Mouse (Mus musculus): ENCODE measurements around the gene Capn2. TPM values are rescaled to one million over a fixed set of nuclear protein-coding genes. Genes with fewer than 3 reads are reported as not detected.

Capn2 gene
- total RNA-seq, 2 experiments from 2014 or later, result 58.7 to 79.0 TPM

GRCm38 (mm10) chr1:182527921-182528858 lies 10.8 kb upstream of the Capn2 start:
- peak in 1 of 2 experiments; percentile 44 for DNase-seq
- intact Hi-C loops (cut with DNase I), result no loop called here

DNA sequence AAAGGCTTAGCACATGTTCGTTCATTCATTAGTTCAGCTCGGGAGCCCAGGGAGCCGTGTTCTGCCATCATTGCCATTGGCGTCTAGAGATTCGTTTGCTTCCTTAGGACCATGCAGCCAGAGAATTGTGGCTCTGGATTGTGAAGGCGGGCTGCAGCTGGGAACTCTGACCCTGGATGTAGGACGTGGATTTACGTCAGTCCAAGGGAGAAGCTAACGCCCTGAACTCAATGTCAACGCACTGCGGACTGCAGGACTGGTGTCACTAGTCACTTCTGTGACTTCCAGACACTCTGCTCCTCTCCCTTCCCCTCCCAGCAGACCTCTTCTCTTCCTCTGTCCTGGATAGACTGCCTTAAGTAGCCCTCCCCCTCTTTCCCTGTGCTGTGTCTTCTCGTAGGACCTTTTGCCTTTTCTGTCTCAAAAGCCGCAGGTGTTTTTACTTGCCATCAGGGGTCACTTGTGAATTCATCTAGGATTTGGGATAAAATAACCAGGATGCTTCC lies 9.9 kb upstream of the Capn2 start:
- no peak for DNase-seq
- intact Hi-C loops (cut with DNase I), result no loop called here

DNA sequence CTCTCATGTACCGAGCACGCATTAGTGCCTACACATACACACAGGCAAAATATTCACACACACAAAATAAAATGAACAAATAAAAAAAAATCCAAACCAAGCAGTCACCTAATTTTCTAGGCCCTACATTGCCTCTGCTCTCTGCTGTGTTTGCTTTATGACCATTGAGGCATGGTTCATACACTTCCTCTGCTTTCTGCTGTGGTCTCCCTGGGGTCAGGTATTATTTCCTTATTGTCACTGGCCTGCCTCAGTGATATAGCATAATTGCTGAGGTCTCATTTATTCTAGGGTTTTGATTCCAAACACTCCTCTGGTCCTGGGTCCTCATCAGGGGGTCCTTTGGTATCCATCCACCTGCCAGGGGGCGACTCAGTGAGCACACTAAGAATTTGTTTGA lies 8.2 kb upstream of the Capn2 start:
- no peak for DNase-seq
- intact Hi-C loops (cut with DNase I), result no loop called here

GRCm38 (mm10) chr1:182523692-182524091 lies 6.3 kb upstream of the Capn2 start:
- no peak for DNase-seq
- intact Hi-C loops (cut with DNase I), result no loop called here

DNA sequence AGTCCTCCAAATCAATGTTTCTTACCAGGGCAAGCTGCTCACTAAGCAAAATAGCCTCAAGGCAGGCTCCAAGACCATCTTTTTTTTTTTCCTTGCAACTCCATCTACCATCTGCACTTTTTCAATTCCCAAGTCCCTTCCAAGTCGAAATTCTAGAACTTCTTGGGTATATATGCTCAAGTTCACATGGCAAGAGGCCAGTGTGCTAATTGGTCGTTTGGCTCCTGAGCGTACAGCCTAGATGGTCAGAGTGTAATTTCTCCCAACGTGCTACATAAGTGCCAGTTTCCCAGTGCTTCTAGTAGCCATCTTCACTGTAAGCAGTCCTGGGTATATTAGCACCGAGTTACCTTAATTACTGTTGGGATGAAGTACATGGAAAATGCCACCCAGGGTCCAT lies 5.6 kb upstream of the Capn2 start:
- intact Hi-C loops (cut with DNase I), result no loop called here
- no peak for DNase-seq

DNA sequence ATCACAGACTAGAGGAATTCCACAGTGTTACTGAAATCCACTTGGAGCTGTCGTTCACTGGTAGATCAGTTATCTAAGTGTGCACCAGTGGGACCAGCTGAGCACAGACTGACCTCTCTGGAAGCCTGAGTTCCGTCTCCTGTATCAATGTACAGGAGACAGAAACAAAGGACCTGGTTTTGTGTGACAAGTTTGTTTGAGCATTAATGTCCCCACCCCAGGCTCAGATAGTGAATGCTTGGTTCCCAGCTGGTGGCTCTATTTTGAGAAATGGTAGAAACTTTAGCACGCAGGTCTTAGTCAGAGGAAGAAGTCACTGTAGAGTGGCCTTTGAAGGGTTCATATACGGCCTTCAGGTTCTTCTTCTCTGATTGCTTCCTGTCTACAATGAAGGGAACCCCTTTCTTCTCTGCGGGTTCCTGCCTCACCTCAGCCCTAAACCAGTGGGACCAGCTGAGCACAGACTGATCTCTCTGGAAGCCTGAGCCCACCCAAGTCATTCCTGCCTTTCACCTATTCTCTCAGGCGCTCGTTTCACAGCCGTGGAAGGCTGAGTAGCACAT lies 3.6 kb upstream of the Capn2 start:
- intact Hi-C loops (cut with DNase I), result no loop called here

DNA sequence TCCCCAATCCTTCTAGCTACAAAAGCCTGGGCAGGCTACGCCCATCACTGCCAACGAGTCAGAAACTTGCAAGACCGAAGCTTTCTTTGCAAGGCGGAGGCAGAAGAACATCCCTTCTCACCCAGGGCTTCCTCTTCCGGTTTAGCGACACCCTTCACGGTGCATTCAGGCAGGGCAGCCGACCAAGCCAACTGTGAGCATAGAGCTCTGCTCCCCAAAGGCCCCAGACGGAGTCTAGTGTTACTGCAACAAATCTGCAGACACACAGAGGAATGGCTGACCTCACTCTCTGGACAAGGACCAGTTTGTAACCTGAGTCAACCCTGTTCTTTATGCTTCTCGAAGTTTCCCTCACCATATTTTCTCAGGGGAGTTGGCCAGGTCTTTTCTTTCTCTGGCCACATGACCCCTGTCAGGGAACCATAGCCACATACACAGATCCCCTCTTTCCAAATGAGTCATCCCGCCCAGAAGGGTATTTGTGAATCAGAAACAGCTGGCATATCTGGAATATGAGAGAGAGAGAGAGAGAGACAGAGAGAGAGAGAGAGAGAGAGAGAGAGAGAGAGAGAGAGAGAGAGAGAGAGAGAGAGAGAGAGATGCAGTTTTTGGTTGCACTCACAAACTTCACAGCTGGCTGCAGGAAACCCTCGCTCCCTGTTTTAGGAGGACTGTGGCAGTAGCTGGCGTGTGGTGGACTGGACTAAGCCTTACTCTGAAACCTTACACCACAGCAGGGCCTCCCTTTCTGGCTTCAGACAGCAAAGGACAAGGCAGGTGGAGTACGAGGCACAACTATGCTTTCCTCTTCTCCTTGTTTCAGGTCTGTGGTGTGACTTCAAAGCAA lies 2.9 kb upstream of the Capn2 start:
- peak; percentile 69 for DNase-seq
- intact Hi-C loops (cut with DNase I), result no loop called here

More for the DNA sequence above, 3.6 kb upstream of the Capn2 start:
- no peak for DNase-seq

DNA sequence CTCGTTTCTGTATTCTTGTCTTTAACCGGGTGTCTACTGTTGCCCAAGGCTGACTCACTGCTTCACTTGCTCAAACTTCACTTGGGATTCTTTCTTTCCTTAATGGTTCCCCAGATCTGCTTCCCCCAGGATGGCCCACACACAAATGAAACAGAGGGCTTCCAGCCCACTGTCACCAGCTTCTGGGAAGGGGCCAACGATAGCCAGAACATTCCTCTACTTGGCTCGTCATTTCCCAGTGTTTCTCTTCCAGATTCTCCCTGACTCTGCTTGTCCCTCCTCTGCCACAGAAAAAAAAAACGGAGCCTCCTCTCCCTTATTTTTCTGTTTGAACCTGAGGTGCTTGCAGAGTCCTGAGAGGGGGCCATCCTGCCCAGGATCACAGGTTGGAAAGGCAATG lies 1.9 kb upstream of the Capn2 start:
- intact Hi-C loops (cut with DNase I), result no loop called here
- no peak for DNase-seq

DNA sequence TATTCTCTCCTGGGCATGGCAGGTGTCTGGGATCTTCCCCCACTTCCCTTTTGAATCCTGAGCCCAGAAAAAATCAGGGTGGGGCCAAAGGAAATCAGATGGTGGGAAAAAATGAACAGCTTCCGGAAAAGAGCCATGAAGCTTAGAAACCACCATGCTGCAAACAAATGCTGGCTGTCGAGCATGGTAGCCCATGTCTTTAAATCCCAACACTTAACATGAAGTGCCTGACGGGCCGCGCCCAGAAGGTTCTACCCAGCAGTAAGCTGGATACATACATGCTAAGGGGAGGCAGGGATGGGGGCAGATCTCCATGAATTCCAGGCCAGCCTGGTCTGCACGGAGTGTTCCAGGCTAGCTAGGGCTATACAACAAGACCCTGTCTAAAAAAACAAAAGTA lies 1.4 kb upstream of the Capn2 start:
- DNase-seq, result no peak
- intact Hi-C loops (cut with DNase I), result no loop called here

- intact Hi-C loops (cut with DNase I), result no loop called here
Measured at GRCm38 (mm10) chr1:182518143-182518680, 804 bp upstream of the Capn2 start.

GRCm38 (mm10) chr1:182517677-182518011 lies 236 bp upstream of the Capn2 start:
- no peak for DNase-seq
- intact Hi-C loops (cut with DNase I), result loop anchor here (1.0 kb wide), 1 partner anchor 28 kb away; no protein-coding TSS in a partner anchor

More at GRCm38 (mm10) chr1:182518143-182518680, 804 bp upstream of the Capn2 start:
- DNase-seq, result no peak

DNA sequence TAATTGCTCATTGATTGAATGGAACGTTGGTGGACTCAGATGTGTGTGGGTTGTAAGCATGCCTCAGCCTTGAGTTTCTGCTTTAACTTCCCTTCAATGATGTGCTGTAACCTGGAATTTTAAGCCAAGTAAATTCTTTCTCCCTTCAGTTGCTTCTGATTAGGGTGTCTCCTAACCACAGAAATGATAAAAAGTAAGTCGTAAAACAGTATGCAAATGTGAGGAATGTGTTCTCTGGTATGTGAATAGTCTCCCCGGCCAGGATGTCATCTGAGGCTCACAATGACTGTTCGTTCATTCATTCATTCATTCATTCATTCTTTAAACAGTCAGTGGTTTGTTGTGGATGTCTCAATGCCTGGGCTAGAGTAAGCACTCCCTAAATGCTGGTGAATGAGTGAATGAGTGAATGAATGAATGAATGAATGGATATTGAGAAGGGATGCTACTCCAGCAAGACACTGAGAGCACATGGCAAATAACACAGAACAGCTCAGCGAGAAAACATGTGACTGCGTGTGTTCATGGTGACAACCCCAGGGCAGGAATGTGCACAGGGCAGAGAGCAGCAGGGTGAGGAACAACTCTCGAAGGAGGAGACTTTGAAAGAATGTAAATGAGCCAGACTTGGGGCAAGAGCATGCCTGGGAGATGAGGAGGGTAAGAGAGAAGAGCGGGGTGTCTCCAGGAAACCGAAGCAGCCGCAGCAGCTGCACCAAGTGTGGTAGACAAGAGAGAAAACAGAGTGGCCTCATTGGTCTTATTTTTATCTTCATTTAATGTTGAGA lies 2.4 kb downstream of the Capn2 start:
- intact Hi-C loops (cut with DNase I), result no loop called here
- DNase-seq, result no peak

DNA sequence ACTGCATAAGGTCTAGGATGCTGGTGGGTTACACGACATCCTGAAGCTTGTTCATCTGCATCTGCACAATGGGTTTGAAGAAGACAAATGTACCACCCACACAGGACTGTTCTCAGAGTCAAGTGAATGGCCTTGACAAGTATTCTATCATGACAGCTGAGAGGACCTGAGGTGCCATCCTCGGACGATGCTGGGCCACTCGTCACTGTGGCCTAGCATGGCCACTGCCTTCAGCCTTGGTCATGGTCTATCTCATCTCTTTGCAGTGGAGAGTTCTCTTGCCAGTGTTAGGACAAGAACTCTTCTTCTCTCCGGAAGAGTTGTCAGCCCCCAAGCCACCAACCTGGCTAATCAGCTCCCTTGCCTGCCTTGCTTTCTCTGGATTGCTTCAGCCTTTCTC lies 3.7 kb downstream of the Capn2 start:
- no peak for DNase-seq
- intact Hi-C loops (cut with DNase I), result no loop called here

GRCm38 (mm10) chr1:182512901-182513410 lies 4.5 kb downstream of the Capn2 start:
- intact Hi-C loops (cut with DNase I), result no loop called here
- no peak for DNase-seq

DNA sequence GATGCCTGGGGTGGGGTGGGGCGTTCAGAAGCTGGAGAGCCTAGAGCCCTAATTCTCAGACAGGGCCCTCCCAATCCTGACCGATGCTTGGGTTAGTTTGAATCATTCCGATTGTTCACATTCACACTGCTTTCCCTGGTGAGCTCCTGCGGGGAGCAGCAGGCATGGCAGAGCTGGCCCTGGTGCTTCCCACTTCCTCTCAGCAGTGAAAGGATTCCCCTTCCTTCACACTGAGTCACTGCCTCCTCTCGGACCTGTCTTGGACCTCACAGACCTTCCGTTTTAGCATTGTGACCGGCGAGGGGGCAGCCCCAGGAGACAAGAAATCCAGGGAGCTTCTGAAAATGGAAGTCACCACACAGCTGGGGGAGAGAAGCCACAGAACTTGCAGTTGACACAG lies 5.6 kb downstream of the Capn2 start:
- DNase-seq, result no peak
- intact Hi-C loops (cut with DNase I), result no loop called here

DNA sequence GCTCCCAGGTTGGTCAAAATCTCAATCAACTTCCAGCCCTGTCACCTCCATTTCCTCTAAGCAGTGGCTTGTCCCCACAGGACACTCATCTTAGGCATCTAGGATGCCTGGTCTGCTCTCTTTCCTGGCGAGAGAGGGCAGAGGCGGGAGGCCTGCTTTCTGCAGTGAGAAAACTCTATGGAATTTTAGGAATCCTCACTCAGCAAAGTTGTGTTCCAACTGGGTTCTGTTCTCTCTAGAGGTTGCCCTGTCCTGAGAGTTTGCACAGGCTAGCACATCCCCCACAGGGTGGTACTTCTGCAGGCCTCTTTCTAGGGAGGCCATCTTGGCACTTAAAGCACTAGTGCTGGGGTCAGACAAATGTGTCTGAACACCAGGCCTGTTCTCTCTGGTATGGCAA lies 6.3 kb downstream of the Capn2 start:
- no peak for DNase-seq
- intact Hi-C loops (cut with DNase I), result no loop called here

GRCm38 (mm10) chr1:182509110-182509797 lies 8.2 kb downstream of the Capn2 start:
- intact Hi-C loops (cut with DNase I), result no loop called here
- no peak for DNase-seq

DNA sequence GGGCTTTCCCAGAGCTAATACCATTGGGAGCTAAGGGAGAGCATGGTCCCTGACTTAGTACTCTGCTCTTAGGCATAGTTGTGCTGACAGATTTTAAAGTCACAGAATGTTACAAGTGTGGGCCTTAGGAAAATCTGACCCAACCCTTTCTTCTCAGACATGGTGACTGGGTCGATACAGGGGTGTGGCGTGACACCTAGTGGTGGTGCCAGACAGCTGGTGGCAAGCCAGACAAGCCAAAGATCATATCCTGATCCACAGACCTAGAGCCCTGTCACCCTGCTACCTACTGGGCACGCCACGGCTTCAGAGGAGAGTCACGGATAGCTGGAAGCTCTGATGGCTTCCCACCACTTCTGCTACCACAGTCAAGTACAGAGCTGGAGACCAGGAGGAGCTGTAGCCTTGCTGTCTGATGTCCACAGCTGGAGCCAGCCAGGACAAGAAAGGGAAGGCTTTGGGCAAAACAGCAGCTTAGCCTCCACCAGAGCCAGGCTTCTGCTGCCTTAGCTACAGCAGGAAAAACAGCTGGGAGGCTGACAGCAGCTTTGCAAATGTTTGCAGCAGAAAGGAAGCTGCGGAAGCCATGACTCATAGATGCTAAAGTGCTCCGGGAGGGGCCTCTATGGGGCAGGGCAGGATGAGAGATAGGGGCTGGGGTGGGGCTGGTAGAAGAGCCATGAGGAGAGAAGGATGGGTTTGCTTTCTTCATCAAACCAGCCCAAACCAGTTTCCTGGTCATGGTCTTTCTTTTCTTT lies 11.0 kb downstream of the Capn2 start:
- DNase-seq, result peak; percentile 74 to 79
- intact Hi-C loops (cut with DNase I), result no loop called here
